Mouse (Mus musculus) kidney, adult 2 months (tissue): ENCODE data around the gene Cyp17a1. TPM values are rescaled to one million over a fixed set of nuclear protein-coding genes. Genes with fewer than 3 reads are reported as not detected.

Experiments
- DNase-seq: peaks from one replicate; pipeline ENCODE4 v3.0.0; 2021
- H3K27ac ChIP-seq: fragments of 200-500 bp; 2 replicates; pipeline ENCODE4 v1.5.1; 2012; ENCODE audit warnings: low read depth, low read length, control low read depth, inconsistent platforms; ENCODE audit not compliant: insufficient read depth
- H3K27me3 ChIP-seq: fragments of 200-500 bp; replicated peaks from 2 replicates; pipeline ENCODE4 v1.6.1; 2012; ENCODE audit warnings: mild to moderate bottlenecking, moderate library complexity, low read length, inconsistent platforms; ENCODE audit not compliant: control insufficient read depth, insufficient read depth
- H3K36me3 ChIP-seq: fragments of 200-500 bp; 2 replicates; pipeline ENCODE4 v1.6.1; 2012; ENCODE audit warnings: mild to moderate bottlenecking, moderate library complexity, low read length, inconsistent platforms; ENCODE audit not compliant: control insufficient read depth, insufficient read depth
- H3K4me1 ChIP-seq: fragments of 200-500 bp; 2 replicates; pipeline ENCODE4 v1.6.1; 2011; ENCODE audit warnings: low read length; ENCODE audit not compliant: control insufficient read depth, insufficient read depth
- H3K4me3 ChIP-seq: fragments of 200-500 bp; 2 replicates; pipeline ENCODE4 v1.5.1; 2011; ENCODE audit warnings: mild to moderate bottlenecking, low read depth, low read length, control low read depth; ENCODE audit not compliant: insufficient read depth
- CTCF ChIP-seq: fragments of 200-500 bp; conservative IDR thresholded peaks from 2 replicates; pipeline ENCODE4 v1.5.1; 2011; ENCODE audit warnings: low read depth, mild to moderate bottlenecking, control low read depth, low read length, moderate library complexity, mixed read lengths; ENCODE audit not compliant: insufficient read depth, insufficient read length
- POLR2A ChIP-seq: fragments of 200-500 bp; IDR thresholded peaks from one replicate; pipeline ENCODE4 v1.6.1; 2011; ENCODE audit warnings: low read depth, low read length, control low read depth
- WGBS: fragments of 180-500 bp; shearing (Covaris S2); methylation state at CpG from one replicate; pipeline ENCODE4 v1.1.7; 2018; 5-methylcytosine and 5-hydroxymethylcytosine counted together
- polyA plus RNA-seq: library from polyadenylated mRNA; depleted of rRNA; stranded (reverse); fragments of >200 nt; gene quantifications from 2 replicates; pipeline ENCODE4 v1.2.3, GENCODE M21; 2012

Cyp17a1 gene
- polyA plus RNA-seq, 1 experiment = 0.27 TPM

DNA sequence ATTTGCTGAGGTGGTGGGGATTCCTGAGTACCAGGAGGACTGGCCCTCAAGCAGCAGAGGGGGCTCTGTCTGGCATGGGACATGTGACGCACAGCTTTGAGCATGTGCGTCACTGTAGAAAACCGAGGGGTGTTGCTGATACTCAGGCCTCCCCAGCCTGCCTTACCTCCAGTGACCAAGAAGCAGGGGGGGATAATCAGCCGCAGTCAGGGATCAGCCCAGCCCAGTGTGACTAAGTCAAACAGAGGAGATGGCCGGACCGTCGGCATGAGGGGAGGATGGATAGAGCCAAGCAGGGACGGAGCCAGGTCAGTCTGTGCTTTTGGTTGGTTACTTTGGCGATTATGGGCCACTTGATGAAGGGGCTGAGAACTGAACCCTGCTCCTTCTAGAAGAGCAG is 41.3 kb downstream of the Cyp17a1 start:
- no peak for TF ChIP-seq CTCF
- TF ChIP-seq POLR2A = no peak
- no peaks in the 10 kb centered on the region for H3K27me3 ChIP-seq
- H3K36me3 ChIP-seq = no peaks in the 10 kb centered on the region
- peaks cover 8% of the 10 kb centered on the region for H3K4me1 ChIP-seq
- 89% methylated on average over 9 of the region's 9 CpGs for WGBS
- H3K4me3 ChIP-seq = no peak overlapping the region
- DNase-seq = no peak
- no peak overlapping the region for H3K27ac ChIP-seq

DNA sequence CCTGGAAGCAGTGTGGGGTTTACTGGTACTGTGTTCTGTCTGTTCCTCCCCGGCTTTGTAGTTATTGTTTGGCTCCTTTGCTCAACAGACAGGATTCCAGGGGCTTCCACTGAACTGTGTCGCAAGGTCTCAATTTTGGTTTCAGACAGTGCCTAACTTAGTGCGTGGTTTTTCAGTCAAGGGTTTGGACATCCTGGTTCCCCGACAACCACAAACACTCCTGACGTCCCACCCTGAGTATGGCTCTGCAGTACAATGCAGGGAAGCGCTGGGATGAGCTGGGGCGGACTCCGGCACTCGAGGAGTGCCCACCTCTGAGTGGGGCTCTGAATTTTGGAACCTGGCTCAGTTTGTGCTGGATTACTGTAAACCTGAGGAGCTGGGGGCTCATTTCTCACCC is 43.2 kb downstream of the Cyp17a1 start:
- no peak overlapping the region for H3K27ac ChIP-seq
- peaks cover 7% of the 10 kb centered on the region for H3K4me1 ChIP-seq
- H3K36me3 ChIP-seq = no peaks in the 10 kb centered on the region
- TF ChIP-seq CTCF (no peak), POLR2A (no peak)
- H3K27me3 ChIP-seq = no peaks in the 10 kb centered on the region
- H3K4me3 ChIP-seq = no peak overlapping the region
- no peak for DNase-seq
- WGBS = 73% methylated on average over 9 of the region's 9 CpGs

DNA sequence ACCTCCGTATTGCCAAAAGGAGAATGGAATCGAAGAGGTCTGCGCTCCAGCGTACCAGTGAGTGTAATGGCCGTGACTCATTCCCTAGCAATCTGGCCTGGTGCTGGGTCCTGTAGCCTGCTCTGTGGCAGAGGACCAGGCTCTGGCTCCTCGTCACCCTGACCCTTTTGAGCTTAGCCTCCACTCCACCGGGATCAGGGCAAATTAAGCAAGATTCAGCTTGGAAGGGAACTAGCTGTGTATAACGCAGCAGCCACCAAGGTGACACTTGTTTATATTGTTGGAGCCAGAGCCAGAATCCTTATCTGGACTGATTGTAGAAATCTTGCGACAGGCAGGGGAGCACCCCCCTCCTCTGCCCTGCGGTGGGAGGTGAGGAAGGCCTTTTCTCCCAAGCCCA is 44.6 kb downstream of the Cyp17a1 start:
- WGBS = 70% methylated on average over 10 of the region's 10 CpGs
- no peak overlapping the region for H3K4me3 ChIP-seq
- H3K36me3 ChIP-seq = no peaks in the 10 kb centered on the region
- peaks cover 11% of the 10 kb centered on the region for H3K4me1 ChIP-seq
- no peak overlapping the region for H3K27ac ChIP-seq
- no peak for DNase-seq
- H3K27me3 ChIP-seq = no peaks in the 10 kb centered on the region
- no peak for TF ChIP-seq POLR2A
- no peak for TF ChIP-seq CTCF

- no peaks in the 10 kb centered on the region for H3K36me3 ChIP-seq
- no peak overlapping the region for H3K27ac ChIP-seq
- no peak overlapping the region for H3K4me3 ChIP-seq
- H3K27me3 ChIP-seq = no peaks in the 10 kb centered on the region
- H3K4me1 ChIP-seq = peaks cover 25% of the 10 kb centered on the region
- no peak for DNase-seq
- no peak for TF ChIP-seq CTCF
- TF ChIP-seq POLR2A = no peak
- 47% methylated on average over 10 of the region's 10 CpGs for WGBS
Measured at GRCm38 (mm10) chr19:46625519-46625918, 47.5 kb downstream of the Cyp17a1 start.

- H3K4me1 ChIP-seq = peaks cover 25% of the 10 kb centered on the region
- no peak overlapping the region for H3K27ac ChIP-seq
- no peak for DNase-seq
- H3K27me3 ChIP-seq = no peaks in the 10 kb centered on the region
- H3K4me3 ChIP-seq = no peak overlapping the region
- WGBS = 93% methylated on average over 12 of the region's 12 CpGs
- TF ChIP-seq POLR2A (no peak), CTCF (no peak)
- no peaks in the 10 kb centered on the region for H3K36me3 ChIP-seq
Measured at GRCm38 (mm10) chr19:46625015-46625414, 48.0 kb downstream of the Cyp17a1 start.

GRCm38 (mm10) chr19:46623790-46624772 is 48.9 kb downstream of the Cyp17a1 start:
- TF ChIP-seq POLR2A (no peak), CTCF (no peak)
- Histone ChIP-seq H3K4me3 (peak overlapping the region; percentile 7), H3K27me3 (no peaks in the 10 kb centered on the region), H3K36me3 (no peaks in the 10 kb centered on the region), H3K27ac (peak overlapping the region; percentile 49), H3K4me1 (peaks cover 21% of the 10 kb centered on the region)
- peak; percentile 72 for DNase-seq
- WGBS = 26% methylated on average over 19 of the region's 19 CpGs

DNA sequence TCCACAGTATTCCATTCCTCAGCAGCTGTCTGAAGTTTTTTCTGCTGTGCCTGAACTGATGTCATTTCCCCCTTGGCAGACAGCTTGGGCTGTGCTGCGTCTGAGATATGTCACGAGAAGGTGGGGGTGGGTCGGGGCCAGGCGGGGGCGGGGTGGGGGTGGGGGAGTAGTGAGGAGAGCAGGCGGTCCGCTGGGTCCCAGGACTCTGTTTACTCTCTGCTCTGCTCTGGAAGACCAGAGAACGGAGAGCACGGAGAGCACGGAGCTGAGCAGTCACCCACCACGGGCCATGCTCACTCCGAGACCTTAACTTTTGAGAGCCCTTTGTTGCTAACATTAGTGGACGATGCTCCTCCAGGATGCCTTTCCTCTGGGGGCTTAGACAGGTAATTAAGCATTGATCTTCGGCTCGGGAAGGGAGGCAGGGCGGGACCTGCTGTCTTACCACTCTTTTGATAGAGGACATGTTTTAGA is 49.7 kb downstream of the Cyp17a1 start:
- Histone ChIP-seq H3K27ac (peak overlapping the region; percentile 41), H3K36me3 (no peaks in the 10 kb centered on the region), H3K4me1 (peaks cover 21% of the 10 kb centered on the region), H3K4me3 (peak overlapping the region; percentile 7), H3K27me3 (no peaks in the 10 kb centered on the region)
- TF ChIP-seq POLR2A (no peak), CTCF (no peak)
- 18% methylated on average over 16 of the region's 16 CpGs for WGBS
- DNase-seq = peak; percentile 57
